Mouse (Mus musculus) heart, embryonic 15.5 days (tissue): ENCODE results near the gene Ano9. TPM values are rescaled to one million over a fixed set of nuclear protein-coding genes. Genes with fewer than 3 reads are reported as not detected.

Experiments used
- ATAC-seq: fragments of 200-750 bp; cut with Nextera tagmentation; replicated peaks from 2 replicates; pipeline ENCODE4 v1.8.0; 2017; ENCODE audit warnings: low read depth, moderate TSS enrichment; ENCODE audit not compliant: insufficient number of reproducible peaks, insufficient read depth, low FRiP score
- H3K27ac ChIP-seq: fragments of 300-500 bp; sonication (generic); 2 replicates; pipeline ENCODE4 v1.5.1; 2015; ENCODE audit warnings: mild to moderate bottlenecking, inconsistent platforms
- H3K27me3 ChIP-seq: fragments of 300-500 bp; sonication (generic); 2 replicates; pipeline ENCODE4 v1.6.1; 2015; ENCODE audit warnings: inconsistent platforms
- H3K36me3 ChIP-seq: fragments of 300-500 bp; sonication (generic); 2 replicates; pipeline ENCODE4 v1.6.1; 2015; ENCODE audit warnings: mild to moderate bottlenecking, inconsistent platforms
- H3K4me1 ChIP-seq: fragments of 300-500 bp; sonication (generic); replicated peaks from 2 replicates; pipeline ENCODE4 v1.6.1; 2015; ENCODE audit warnings: inconsistent platforms
- H3K4me2 ChIP-seq: fragments of 300-500 bp; sonication (generic); 2 replicates; pipeline ENCODE4 v1.6.1; 2015; ENCODE audit warnings: inconsistent platforms, mild to moderate bottlenecking, moderate library complexity
- H3K4me3 ChIP-seq: fragments of 300-500 bp; sonication (generic); 2 replicates; pipeline ENCODE4 v1.5.1; 2015; ENCODE audit warnings: mild to moderate bottlenecking, inconsistent platforms
- H3K9ac ChIP-seq: fragments of 300-500 bp; sonication (generic); 2 replicates; pipeline ENCODE4 v1.6.1; 2015; ENCODE audit warnings: mild to moderate bottlenecking, inconsistent platforms
- H3K9me3 ChIP-seq: fragments of 300-500 bp; sonication (generic); replicated peaks from 2 replicates; pipeline ENCODE4 v1.6.1; 2016; ENCODE audit warnings: inconsistent platforms
- WGBS: fragments of 180-500 bp; shearing (Covaris S2); methylation state at CpG from one replicate; pipeline ENCODE4 v1.1.7; 2015; ENCODE audit warnings: mixed read lengths; 5-methylcytosine and 5-hydroxymethylcytosine counted together
- polyA plus RNA-seq: library from polyadenylated mRNA; unstranded; fragments of >200 nt; fragmentation: Nextera tagmentation; extraction: Ambion mirVana; gene quantifications from 2 replicates; pipeline ENCODE4 v1.2.1, GENCODE M21; 2015

The Ano9 gene
- polyA plus RNA-seq, 1 experiment from 2014 or later = 0.16 TPM

DNA sequence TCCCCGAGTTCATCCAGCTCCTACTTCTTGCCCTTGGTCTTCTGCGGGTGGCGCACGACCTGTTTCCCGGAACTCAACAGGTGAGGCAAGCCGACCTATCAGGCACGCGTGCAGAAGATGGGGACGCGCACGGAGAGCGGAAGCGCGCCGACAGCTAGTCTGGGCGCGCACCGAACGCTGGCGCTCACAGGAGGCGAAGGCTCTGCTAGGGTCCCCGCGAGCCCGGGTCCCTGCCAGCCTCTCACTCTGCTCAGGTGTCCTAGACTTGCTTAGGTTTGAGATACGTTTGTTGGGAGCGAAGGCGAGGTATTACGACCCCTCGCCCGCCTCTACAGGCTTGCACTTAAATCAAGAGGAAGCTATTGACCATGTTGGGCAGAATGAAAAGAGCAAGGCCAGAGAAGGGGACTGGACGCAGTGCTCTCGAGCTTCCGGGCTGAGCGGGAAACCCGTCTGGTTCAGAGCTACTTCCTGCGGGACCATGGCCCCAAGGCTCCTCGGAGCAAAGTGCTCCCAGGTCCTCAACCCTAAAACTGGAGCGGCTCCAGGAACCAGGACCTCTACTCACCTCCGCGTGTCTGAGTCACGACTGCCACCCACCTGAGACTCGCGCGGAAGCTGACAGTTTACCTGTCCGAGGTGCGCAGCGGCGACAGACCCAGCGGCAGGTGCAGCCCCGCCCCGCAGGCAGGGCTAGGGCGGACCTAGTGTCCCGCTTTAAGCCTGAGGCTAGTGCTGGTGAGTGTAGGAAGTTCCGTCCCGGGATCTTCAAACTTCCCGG is 17.5 kb downstream of the Ano9 start, which contains the start of gene Sigirr:
Gene Sigirr (minus strand): TSS at position 662 of the 781 bp plus-strand sequence.
- Histone ChIP-seq H3K4me2 (peak within 1 kb of the TSS; percentile 93), H3K36me3 (no peaks in the 10 kb centered on the region), H3K4me1 (peaks cover 9% of the 10 kb centered on the region), H3K27ac (no peak within 1 kb of the TSS), H3K9ac (peak within 1 kb of the TSS; percentile 44), H3K9me3 (no peaks in the 10 kb centered on the region), H3K4me3 (peak within 1 kb of the TSS; percentile 53), H3K27me3 (peaks cover 36% of the 10 kb centered on the region)
- no peak; the same call in 1 of the 2 replicates for ATAC-seq
- WGBS = 1% methylated on average over 56 of the region's 56 CpGs

DNA sequence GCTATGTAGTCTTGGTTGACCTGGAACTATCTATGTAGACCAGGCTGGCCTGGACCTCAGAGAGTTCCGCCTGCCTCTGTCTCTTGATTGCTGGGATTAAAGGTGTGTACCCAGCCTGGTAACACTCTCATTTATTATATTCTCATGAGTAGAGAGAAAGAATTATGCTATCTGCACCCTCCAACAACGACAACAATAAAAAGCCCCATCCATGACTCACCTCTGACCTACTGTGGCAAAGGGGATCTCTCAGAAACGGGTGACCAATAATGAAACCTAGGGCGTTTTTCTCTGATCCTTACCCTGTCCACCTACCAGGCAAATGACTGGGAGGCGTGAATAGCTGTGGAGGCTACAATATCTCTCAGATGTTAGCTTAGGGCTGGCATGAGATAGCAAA is 20.4 kb downstream of the Ano9 start:
- no peak overlapping the region for H3K4me2 ChIP-seq
- no peak for ATAC-seq
- H3K36me3 ChIP-seq = no peaks in the 10 kb centered on the region
- 75% methylated on average over 5 of the region's 5 CpGs for WGBS
- no peak overlapping the region for H3K4me3 ChIP-seq
- peaks cover 16% of the 10 kb centered on the region for H3K4me1 ChIP-seq
- H3K9me3 ChIP-seq = no peaks in the 10 kb centered on the region
- no peak overlapping the region for H3K9ac ChIP-seq
- peaks cover 36% of the 10 kb centered on the region for H3K27me3 ChIP-seq
- H3K27ac ChIP-seq = no peak overlapping the region

DNA sequence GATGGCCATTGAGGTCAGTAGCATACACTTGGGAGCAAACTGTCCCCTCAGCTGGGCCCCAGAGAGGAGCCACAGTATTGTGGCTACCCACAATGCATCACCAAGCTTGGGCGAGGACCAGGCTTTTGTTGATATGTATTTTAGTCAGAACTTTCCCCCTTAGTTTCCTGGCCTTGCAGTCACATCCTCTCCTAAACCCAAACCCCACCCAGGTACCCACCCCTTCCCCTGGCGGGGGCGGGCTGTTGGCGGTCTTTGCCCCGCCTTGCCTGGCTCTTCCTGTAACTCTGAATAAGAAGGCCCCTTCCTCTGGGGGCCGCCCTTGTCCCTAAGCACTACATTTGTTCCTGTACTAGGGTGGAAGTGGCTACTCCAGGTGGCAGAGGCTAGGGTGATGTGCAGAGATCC is 21.0 kb downstream of the Ano9 start:
- Histone ChIP-seq H3K9me3 (no peaks in the 10 kb centered on the region), H3K4me2 (peak overlapping the region; percentile 43), H3K4me1 (peaks cover 19% of the 10 kb centered on the region), H3K4me3 (peak overlapping the region; percentile 27), H3K9ac (no peak overlapping the region), H3K36me3 (no peaks in the 10 kb centered on the region), H3K27me3 (peaks cover 36% of the 10 kb centered on the region), H3K27ac (0 out of 2 replicates have a peak overlapping the region, but pooled peaks have one; percentile 25)
- 17% methylated on average over 6 of the region's 6 CpGs for WGBS
- 0 out of 2 replicates have a peak, but pooled peaks have one; percentile 36 for ATAC-seq

DNA sequence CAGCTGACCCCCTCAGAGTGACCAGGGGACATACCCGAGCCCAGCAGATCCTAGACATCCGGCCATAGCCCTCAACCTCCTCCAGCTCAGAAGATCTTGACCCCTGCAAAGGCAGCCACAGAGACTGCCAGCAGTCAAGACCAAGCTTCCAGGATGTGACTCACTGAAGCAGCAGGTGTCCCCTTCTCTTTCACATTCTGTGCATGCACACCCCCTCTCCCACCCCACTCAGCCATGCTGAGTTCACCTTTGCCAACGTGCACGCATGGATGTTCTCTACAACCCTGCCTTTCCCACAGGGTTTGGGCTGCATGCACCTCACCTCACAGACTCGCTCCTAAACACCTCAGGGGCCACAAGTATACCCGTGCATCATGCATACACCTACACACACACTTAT is 21.6 kb downstream of the Ano9 start:
- no peak for ATAC-seq
- Histone ChIP-seq H3K4me1 (peaks cover 19% of the 10 kb centered on the region), H3K9ac (no peak overlapping the region), H3K4me2 (peak overlapping the region; percentile 43), H3K27me3 (peaks cover 37% of the 10 kb centered on the region), H3K27ac (0 out of 2 replicates have a peak overlapping the region, but pooled peaks have one; percentile 25), H3K4me3 (peak overlapping the region; percentile 27; the same call in 1 of the 2 replicates), H3K36me3 (no peaks in the 10 kb centered on the region), H3K9me3 (no peaks in the 10 kb centered on the region)
- 78% methylated on average over 6 of the region's 6 CpGs for WGBS

DNA sequence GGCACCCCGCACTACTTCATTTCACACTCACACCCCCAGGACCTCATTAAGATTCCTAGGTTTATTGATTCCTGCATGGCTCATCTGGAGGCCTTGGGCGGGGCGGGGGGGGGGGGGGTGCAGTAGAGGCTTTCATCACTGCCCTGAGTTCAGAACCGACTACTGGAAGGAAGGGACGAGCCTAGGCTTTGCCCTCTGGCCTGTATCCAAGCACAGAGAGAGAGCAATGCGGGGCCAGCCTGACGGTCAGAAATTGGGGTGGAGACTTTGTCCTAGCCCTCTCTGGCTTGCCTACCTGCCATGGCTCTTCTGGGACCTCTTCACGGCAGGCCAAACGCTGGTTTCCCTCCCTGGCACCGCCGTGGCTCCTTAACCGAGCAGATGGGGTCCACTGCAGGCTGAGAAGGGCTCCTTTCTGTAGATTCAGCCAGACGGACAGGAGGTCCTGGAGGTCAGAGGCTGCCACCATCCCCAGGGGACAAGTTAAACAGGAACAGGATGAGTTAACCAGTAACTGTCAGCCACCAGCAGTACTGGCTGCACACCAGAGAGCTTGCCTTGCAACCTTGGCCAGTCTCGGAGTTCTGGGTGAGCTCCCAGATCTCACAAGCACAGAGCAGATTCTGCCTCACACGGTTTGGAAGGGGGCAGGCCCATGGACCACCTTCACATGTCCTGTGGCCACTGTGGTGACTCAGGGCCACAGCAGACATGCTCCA is 23.0 kb downstream of the Ano9 start:
- Histone ChIP-seq H3K9me3 (no peaks in the 10 kb centered on the region), H3K4me1 (peaks cover 14% of the 10 kb centered on the region), H3K36me3 (no peaks in the 10 kb centered on the region), H3K4me3 (no peak overlapping the region), H3K4me2 (no peak overlapping the region), H3K27ac (no peak overlapping the region), H3K27me3 (peaks cover 37% of the 10 kb centered on the region), H3K9ac (no peak overlapping the region)
- WGBS = 71% methylated on average over 15 of the region's 15 CpGs
- no peak for ATAC-seq

DNA sequence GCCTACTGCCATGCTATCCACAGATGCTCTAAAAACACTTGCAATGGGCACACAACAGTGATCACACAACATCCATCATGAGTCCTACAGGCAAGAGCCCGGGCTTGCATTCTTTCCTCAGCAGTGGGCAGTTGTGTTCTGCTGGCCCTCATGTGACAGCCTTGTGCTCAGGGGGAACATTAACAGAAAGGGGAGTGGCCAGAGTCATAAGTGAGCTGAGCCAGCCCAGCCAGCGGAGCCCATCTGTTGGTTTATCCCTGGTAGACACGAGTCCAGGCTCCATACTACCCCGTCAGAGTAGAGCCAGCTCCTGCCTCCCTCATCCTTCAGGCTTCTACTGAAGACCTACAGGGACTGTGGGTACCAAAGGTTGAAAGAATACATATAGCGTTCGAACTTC is 23.7 kb downstream of the Ano9 start:
- no peak overlapping the region for H3K4me2 ChIP-seq
- H3K27ac ChIP-seq = no peak overlapping the region
- no peak overlapping the region for H3K4me3 ChIP-seq
- H3K27me3 ChIP-seq = peaks cover 40% of the 10 kb centered on the region
- no peaks in the 10 kb centered on the region for H3K36me3 ChIP-seq
- H3K9ac ChIP-seq = no peak overlapping the region
- H3K4me1 ChIP-seq = peaks cover 10% of the 10 kb centered on the region; the same call in 1 of the 2 replicates
- no peaks in the 10 kb centered on the region for H3K9me3 ChIP-seq
- no peak for ATAC-seq
- WGBS = 72% methylated on average over 6 of the region's 6 CpGs

DNA sequence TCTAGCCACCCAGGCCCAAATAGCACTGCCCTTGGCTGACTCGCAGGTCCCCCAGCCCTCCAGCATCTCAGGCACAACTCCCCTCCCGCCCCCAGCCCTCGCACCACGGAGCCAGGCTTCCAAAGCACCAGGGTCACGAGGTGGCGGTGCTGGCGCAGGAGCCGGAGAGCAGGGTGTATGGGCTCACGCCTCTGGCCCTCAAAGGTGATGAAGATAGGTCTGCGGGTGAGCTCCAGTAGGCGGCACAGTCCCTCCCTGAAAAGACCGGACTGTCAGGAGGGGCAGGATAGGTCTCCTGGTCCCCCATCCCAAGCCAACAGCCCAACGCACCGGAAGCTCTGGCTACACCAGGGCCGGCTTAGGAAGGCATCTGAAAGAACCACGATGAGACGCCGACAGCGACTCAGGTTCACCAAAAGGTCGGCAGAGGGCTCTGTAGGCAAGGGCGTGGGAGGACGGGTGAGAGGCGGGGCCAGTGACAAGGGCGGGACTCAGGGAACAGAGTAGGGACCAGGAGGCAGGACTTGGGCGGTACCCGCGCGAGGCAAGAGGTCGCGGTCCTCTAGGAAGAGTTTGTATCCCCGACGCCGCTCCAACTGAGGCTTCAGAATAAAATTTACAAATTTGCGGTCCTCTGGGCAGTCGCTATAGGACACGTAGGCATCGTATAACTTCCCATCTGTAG is 25.4 kb downstream of the Ano9 start:
- Histone ChIP-seq H3K4me3 (peak overlapping the region; percentile 34), H3K27ac (no peak overlapping the region), H3K9me3 (no peaks in the 10 kb centered on the region), H3K4me2 (peak overlapping the region; percentile 60), H3K9ac (peak overlapping the region; percentile 9; the same call in 1 of the 2 replicates), H3K4me1 (peaks cover 16% of the 10 kb centered on the region; the same call in 1 of the 2 replicates), H3K27me3 (peaks cover 48% of the 10 kb centered on the region), H3K36me3 (no peaks in the 10 kb centered on the region)
- WGBS = 6% methylated on average over 37 of the region's 37 CpGs
- ATAC-seq = peak; percentile 75

DNA sequence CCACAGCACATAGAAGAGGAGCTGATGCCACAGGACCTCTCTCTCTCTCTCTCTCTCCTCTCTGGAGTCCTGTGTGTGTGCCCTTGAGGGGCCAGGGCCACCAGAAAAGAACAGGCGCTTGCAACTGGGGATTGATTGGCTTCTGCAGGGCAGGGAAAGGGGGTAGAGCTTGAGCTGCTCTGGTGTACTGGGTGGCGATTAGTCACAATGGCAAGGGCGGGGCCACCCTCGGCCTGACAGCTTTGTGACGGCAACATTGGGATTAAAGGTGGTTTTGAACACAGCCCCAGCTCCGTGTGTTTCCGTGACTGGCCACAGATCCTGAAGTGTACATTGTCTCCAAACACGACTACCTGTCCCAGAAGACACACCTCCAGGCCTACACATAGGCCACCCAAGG is 27.4 kb downstream of the Ano9 start:
- no peak overlapping the region for H3K4me3 ChIP-seq
- H3K27me3 ChIP-seq = peaks cover 51% of the 10 kb centered on the region
- H3K36me3 ChIP-seq = no peaks in the 10 kb centered on the region
- H3K4me1 ChIP-seq = peaks cover 16% of the 10 kb centered on the region; the same call in 1 of the 2 replicates
- ATAC-seq = no peak
- H3K27ac ChIP-seq = no peak overlapping the region
- H3K4me2 ChIP-seq = no peak overlapping the region
- no peak overlapping the region for H3K9ac ChIP-seq
- no peaks in the 10 kb centered on the region for H3K9me3 ChIP-seq
- WGBS = 62% methylated on average over 8 of the region's 8 CpGs

DNA sequence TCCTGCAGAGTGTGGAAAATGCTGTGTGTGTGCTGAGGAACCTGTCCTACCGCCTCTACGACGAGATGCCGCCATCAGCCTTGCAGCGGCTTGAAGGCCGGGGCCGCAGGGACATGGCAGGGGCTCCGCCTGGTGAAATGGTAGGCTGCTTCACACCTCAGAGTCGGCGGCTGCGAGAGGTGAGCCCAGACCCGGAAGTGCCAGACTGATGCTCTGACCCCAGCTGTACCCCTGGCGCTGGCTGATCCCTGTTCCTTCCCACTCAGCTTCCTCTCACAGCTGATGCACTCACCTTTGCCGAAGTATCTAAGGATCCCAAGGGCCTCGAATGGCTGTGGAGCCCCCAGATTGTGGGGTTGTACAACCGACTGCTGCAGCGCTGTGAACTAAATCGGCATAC is 29.1 kb downstream of the Ano9 start:
- Histone ChIP-seq H3K4me1 (peaks cover 16% of the 10 kb centered on the region; the same call in 1 of the 2 replicates), H3K9me3 (no peaks in the 10 kb centered on the region), H3K27ac (no peak overlapping the region), H3K9ac (no peak overlapping the region), H3K4me3 (peak overlapping the region; percentile 6; the same call in 1 of the 2 replicates), H3K27me3 (peaks cover 51% of the 10 kb centered on the region), H3K4me2 (peak overlapping the region; percentile 34), H3K36me3 (no peaks in the 10 kb centered on the region)
- no peak for ATAC-seq
- WGBS = 4% methylated on average over 18 of the region's 18 CpGs

DNA sequence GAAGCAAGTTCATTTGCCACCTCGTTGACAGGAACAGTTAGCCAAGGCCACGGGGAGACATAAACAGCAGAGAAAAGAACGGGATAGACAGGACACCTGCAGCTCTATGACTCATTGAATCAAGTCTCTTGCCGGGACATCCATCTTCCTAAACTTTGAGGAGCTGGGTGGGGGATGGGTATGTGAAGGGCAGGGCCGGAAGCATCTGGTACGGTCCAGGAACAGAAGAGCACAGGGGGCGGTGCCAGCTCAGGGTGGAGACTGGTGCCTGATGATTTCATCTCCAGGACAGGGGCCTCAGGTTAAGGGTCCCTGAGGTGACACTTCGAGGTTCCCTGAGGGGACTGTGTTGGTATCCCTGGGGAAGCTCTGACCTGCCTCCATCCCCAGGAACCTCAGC is 29.7 kb downstream of the Ano9 start:
- Histone ChIP-seq H3K27ac (no peak overlapping the region), H3K4me2 (peak overlapping the region; percentile 34; the same call in 1 of the 2 replicates), H3K9ac (no peak overlapping the region), H3K4me1 (peaks cover 16% of the 10 kb centered on the region; the same call in 1 of the 2 replicates), H3K36me3 (no peaks in the 10 kb centered on the region), H3K4me3 (no peak overlapping the region), H3K9me3 (no peaks in the 10 kb centered on the region), H3K27me3 (peaks cover 51% of the 10 kb centered on the region)
- 17% methylated on average over 8 of the region's 8 CpGs for WGBS
- no peak for ATAC-seq
